Mouse (Mus musculus) embryonic fibroblast, embryonic 13.5 days (primary cell): Measurements from ENCODE around the gene Nfib. TPM values are rescaled to one million over a fixed set of nuclear protein-coding genes. Genes with fewer than 3 reads are reported as not detected.

Source experiments
- H3K27ac ChIP-seq: 2 replicates; pipeline ENCODE4 v1.5.1; 2012; ENCODE audit warnings: low read length, control low read depth, inconsistent platforms; ENCODE audit not compliant: insufficient read depth
- H3K4me1 ChIP-seq: 2 replicates; pipeline ENCODE4 v1.6.1; 2011; ENCODE audit warnings: low read length; ENCODE audit not compliant: control insufficient read depth, insufficient read depth
- H3K4me3 ChIP-seq: 2 replicates; pipeline ENCODE4 v1.5.1; 2011; ENCODE audit warnings: mild to moderate bottlenecking, control low read depth, low read length; ENCODE audit not compliant: insufficient read depth
- CTCF ChIP-seq: IDR thresholded peaks from 2 replicates; pipeline ENCODE4 v1.5.1; 2011; ENCODE audit warnings: mild to moderate bottlenecking, control low read depth, low read length, moderate library complexity, borderline replicate concordance; ENCODE audit not compliant: insufficient read depth
- POLR2A ChIP-seq: IDR thresholded peaks from 2 replicates; pipeline ENCODE4 v1.6.1; 2011; ENCODE audit warnings: low read depth, mild to moderate bottlenecking, control low read depth, low read length, moderate library complexity
- polyA plus RNA-seq: library from polyadenylated mRNA; stranded (reverse); fragments of >200 nt; gene quantifications from 2 replicates; pipeline ENCODE4 v1.2.4, GENCODE M21; 2011; ENCODE audit warnings: low read depth; ENCODE audit not compliant: missing spikeins, insufficient read length

Gene Nfib
- polyA plus RNA-seq, 1 experiment, result 69.5 TPM

- Histone ChIP-seq H3K4me1 (no peaks in the 10 kb centered on the region), H3K27ac (no peak overlapping the region), H3K4me3 (no peak overlapping the region)
- TF ChIP-seq CTCF (no peak), POLR2A (no peak)
Measured at GRCm38 (mm10) chr4:82615712-82616111, 89.8 kb downstream of the Nfib start.

- Histone ChIP-seq H3K4me3 (no peak overlapping the region), H3K4me1 (peaks cover 2% of the 10 kb centered on the region), H3K27ac (no peak overlapping the region)
- no peak for TF ChIP-seq CTCF
- TF ChIP-seq POLR2A, result no peak
Measured at GRCm38 (mm10) chr4:82614466-82614805, 91.1 kb downstream of the Nfib start.

GRCm38 (mm10) chr4:82613606-82614465 lies 91.7 kb downstream of the Nfib start:
- Histone ChIP-seq H3K27ac (no peak overlapping the region), H3K4me3 (no peak overlapping the region), H3K4me1 (peaks cover 2% of the 10 kb centered on the region)
- TF ChIP-seq CTCF (no peak), POLR2A (no peak)

- Histone ChIP-seq H3K27ac (no peak overlapping the region), H3K4me1 (peaks cover 6% of the 10 kb centered on the region), H3K4me3 (no peak overlapping the region)
- no peak for TF ChIP-seq POLR2A
- TF ChIP-seq CTCF, result no peak
Measured at GRCm38 (mm10) chr4:82609676-82610075, 95.9 kb downstream of the Nfib start.

- TF ChIP-seq CTCF (no peak), POLR2A (no peak)
- peaks cover 8% of the 10 kb centered on the region for H3K4me1 ChIP-seq
- H3K4me3 ChIP-seq, result no peak overlapping the region
- H3K27ac ChIP-seq, result peak overlapping the region; percentile 88
Measured at GRCm38 (mm10) chr4:82608768-82609610, 96.6 kb downstream of the Nfib start.

GRCm38 (mm10) chr4:82607266-82607665 lies 98.3 kb downstream of the Nfib start:
- Histone ChIP-seq H3K27ac (no peak overlapping the region), H3K4me1 (peaks cover 12% of the 10 kb centered on the region), H3K4me3 (no peak overlapping the region)
- TF ChIP-seq POLR2A (no peak), CTCF (no peak)

- H3K4me1 ChIP-seq, result peaks cover 12% of the 10 kb centered on the region
- TF ChIP-seq CTCF (no peak), POLR2A (no peak)
- no peak overlapping the region for H3K4me3 ChIP-seq
- H3K27ac ChIP-seq, result no peak overlapping the region
Measured at GRCm38 (mm10) chr4:82606351-82606750, 99.2 kb downstream of the Nfib start.

GRCm38 (mm10) chr4:82605034-82605784 lies 100.3 kb downstream of the Nfib start:
- TF ChIP-seq CTCF, result no peak
- no peak for TF ChIP-seq POLR2A
- H3K27ac ChIP-seq, result peak overlapping the region; percentile 42
- H3K4me3 ChIP-seq, result no peak overlapping the region
- peaks cover 12% of the 10 kb centered on the region for H3K4me1 ChIP-seq

GRCm38 (mm10) chr4:82604501-82604900 lies 101.0 kb downstream of the Nfib start:
- Histone ChIP-seq H3K4me1 (0 out of 2 replicates have a peak, but pooled peaks cover 10% of the 10 kb centered on the region), H3K27ac (no peak overlapping the region), H3K4me3 (no peak overlapping the region)
- TF ChIP-seq CTCF (no peak), POLR2A (no peak)

- Histone ChIP-seq H3K4me3 (no peak overlapping the region), H3K27ac (no peak overlapping the region), H3K4me1 (0 out of 2 replicates have a peak, but pooled peaks cover 6% of the 10 kb centered on the region)
- TF ChIP-seq CTCF, result no peak
Measured at GRCm38 (mm10) chr4:82600636-82601035, 104.9 kb downstream of the Nfib start.
